Mouse (Mus musculus): Measurements from ENCODE around the gene Pagr1a. TPM values are rescaled to one million over a fixed set of nuclear protein-coding genes. Genes with fewer than 3 reads are reported as not detected.
A peak's percentile ranks its signal among the peaks of the same experiment; 100 is the strongest.

The Pagr1a gene
- polyA plus RNA-seq, 1 experiment from 2014 or later, result 23.1 TPM

GRCm38 (mm10) chr7:127023896-127024690 is 6.9 kb upstream of the Pagr1a start:
- H3K4me2 ChIP-seq (ENCODE audit: low read length), result peak overlapping the region; percentile 96
- H3K36me3 ChIP-seq (ENCODE audit: control insufficient read depth, insufficient read depth, low read length), result peaks cover 46% of the 10 kb centered on the region
- peak overlapping the region in 1 of 2 experiments; percentile 100; a peak in 2 of 4 replicates for H3K27ac ChIP-seq (replicated peaks in 1 of 2; ENCODE audit: control insufficient read depth in 1 of 2, insufficient read depth in 1 of 2, low read depth in 2 of 2, low read length in 2 of 2)
- H3K4me3 ChIP-seq (ENCODE audit: control insufficient read depth in 1 of 2, insufficient read depth in 1 of 2, low read depth in 1 of 2, low read length in 2 of 2), result peak overlapping the region; percentile 88 to 98
- H3K9ac ChIP-seq (ENCODE audit: low read length), result peak overlapping the region; percentile 99
- H3K4me1 ChIP-seq (ENCODE audit: control insufficient read depth in 2 of 2, insufficient read depth in 2 of 2, low read length in 2 of 2), result peaks cover 31 to 57% of the 10 kb centered on the region in 2 experiments
- ATAC-seq (ENCODE audit: insufficient number of reproducible peaks, insufficient read depth, low FRiP score, low read depth), result no peak
- H3K9me3 ChIP-seq (ENCODE audit: control insufficient read depth, low read length), result no peaks in the 10 kb centered on the region
- WGBS, result 25% methylated on average over 19 of the region's 19 CpGs
- no peaks in the 10 kb centered on the region for H3K27me3 ChIP-seq (ENCODE audit: control insufficient read depth, insufficient read depth, low read length)

GRCm38 (mm10) chr7:127023272-127023691 is 6.1 kb upstream of the Pagr1a start:
- no peak for ATAC-seq (ENCODE audit: insufficient number of reproducible peaks, insufficient read depth, low FRiP score, low read depth)
- Histone ChIP-seq H3K27me3 (ENCODE audit: control insufficient read depth, insufficient read depth, low read length) (no peaks in the 10 kb centered on the region), H3K9me3 (ENCODE audit: control insufficient read depth, low read length) (no peaks in the 10 kb centered on the region), H3K27ac (replicated peaks in 1 of 2; ENCODE audit: control insufficient read depth in 1 of 2, insufficient read depth in 1 of 2, low read depth in 2 of 2, low read length in 2 of 2) (no peak overlapping the region), H3K36me3 (ENCODE audit: control insufficient read depth, insufficient read depth, low read length) (peaks cover 38% of the 10 kb centered on the region), H3K4me1 (ENCODE audit: control insufficient read depth in 2 of 2, insufficient read depth in 2 of 2, low read length in 2 of 2) (peaks cover 31 to 57% of the 10 kb centered on the region in 2 experiments), H3K4me2 (ENCODE audit: low read length) (peak overlapping the region; percentile 96), H3K9ac (ENCODE audit: low read length) (peak overlapping the region; percentile 99), H3K4me3 (ENCODE audit: control insufficient read depth in 1 of 2, insufficient read depth in 1 of 2, low read depth in 1 of 2, low read length in 2 of 2) (peak overlapping the region in 1 of 2 experiments; percentile 98; a peak in 1 of 4 replicates)
- WGBS, result 77% methylated on average over 13 of the region's 13 CpGs

GRCm38 (mm10) chr7:127022528-127023271 is 5.5 kb upstream of the Pagr1a start:
- Histone ChIP-seq H3K4me1 (ENCODE audit: control insufficient read depth in 2 of 2, insufficient read depth in 2 of 2, low read length in 2 of 2) (peaks cover 26 to 56% of the 10 kb centered on the region in 2 experiments), H3K27ac (replicated peaks in 1 of 2; ENCODE audit: control insufficient read depth in 1 of 2, insufficient read depth in 1 of 2, low read depth in 2 of 2, low read length in 2 of 2) (no peak overlapping the region)
- WGBS, result 87% methylated on average over 7 of the region's 7 CpGs

GRCm38 (mm10) chr7:127021563-127022527 is 4.7 kb upstream of the Pagr1a start:
- no peak for ATAC-seq (ENCODE audit: insufficient number of reproducible peaks, insufficient read depth, low FRiP score, low read depth)
- H3K4me3 ChIP-seq (ENCODE audit: control insufficient read depth in 1 of 2, insufficient read depth in 1 of 2, low read depth in 1 of 2, low read length in 2 of 2), result peak overlapping the region; percentile 49 to 63
- H3K4me1 ChIP-seq (ENCODE audit: control insufficient read depth in 2 of 2, insufficient read depth in 2 of 2, low read length in 2 of 2), result peaks cover 25 to 57% of the 10 kb centered on the region in 2 experiments
- no peaks in the 10 kb centered on the region for H3K27me3 ChIP-seq (ENCODE audit: control insufficient read depth, insufficient read depth, low read length)
- no peaks in the 10 kb centered on the region for H3K9me3 ChIP-seq (ENCODE audit: control insufficient read depth, low read length)
- 42% methylated on average over 5 of the region's 5 CpGs for WGBS
- H3K36me3 ChIP-seq (ENCODE audit: control insufficient read depth, insufficient read depth, low read length), result peaks cover 31% of the 10 kb centered on the region
- H3K27ac ChIP-seq (replicated peaks in 1 of 2; ENCODE audit: control insufficient read depth in 1 of 2, insufficient read depth in 1 of 2, low read depth in 2 of 2, low read length in 2 of 2), result peak overlapping the region; percentile 28 to 48; a peak in 2 of 4 replicates
- peak overlapping the region; percentile 85 for H3K4me2 ChIP-seq (ENCODE audit: low read length)
- peak overlapping the region; percentile 72 for H3K9ac ChIP-seq (ENCODE audit: low read length)

More at GRCm38 (mm10) chr7:127022528-127023271, 5.5 kb upstream of the Pagr1a start:
- H3K4me3 ChIP-seq (ENCODE audit: control insufficient read depth in 1 of 2, insufficient read depth in 1 of 2, low read depth in 1 of 2, low read length in 2 of 2), result no peak overlapping the region
- no peak for ATAC-seq (ENCODE audit: insufficient number of reproducible peaks, insufficient read depth, low FRiP score, low read depth)
- H3K9me3 ChIP-seq (ENCODE audit: control insufficient read depth, low read length), result no peaks in the 10 kb centered on the region
- H3K27me3 ChIP-seq (ENCODE audit: control insufficient read depth, insufficient read depth, low read length), result no peaks in the 10 kb centered on the region
- peak overlapping the region; percentile 99; the same call in 1 of the 2 replicates for H3K9ac ChIP-seq (ENCODE audit: low read length)
- peaks cover 33% of the 10 kb centered on the region for H3K36me3 ChIP-seq (ENCODE audit: control insufficient read depth, insufficient read depth, low read length)
- H3K4me2 ChIP-seq (ENCODE audit: low read length), result 0 out of 2 replicates have a peak overlapping the region, but pooled peaks have one; percentile 96

- H3K4me2 ChIP-seq (ENCODE audit: low read length), result peak within 1 kb of the TSS; percentile 85
- ATAC-seq (ENCODE audit: insufficient number of reproducible peaks, insufficient read depth, low FRiP score, low read depth), result no peak
- H3K9ac ChIP-seq (ENCODE audit: low read length), result peak within 1 kb of the TSS; percentile 72
- H3K4me3 ChIP-seq (ENCODE audit: control insufficient read depth in 1 of 2, insufficient read depth in 1 of 2, low read depth in 1 of 2, low read length in 2 of 2), result peak within 1 kb of the TSS; percentile 49 to 63
- peaks cover 31% of the 10 kb centered on the region for H3K36me3 ChIP-seq (ENCODE audit: control insufficient read depth, insufficient read depth, low read length)
- peaks cover 25 to 57% of the 10 kb centered on the region in 2 experiments for H3K4me1 ChIP-seq (ENCODE audit: control insufficient read depth in 2 of 2, insufficient read depth in 2 of 2, low read length in 2 of 2)
- no peaks in the 10 kb centered on the region for H3K9me3 ChIP-seq (ENCODE audit: control insufficient read depth, low read length)
- WGBS, result under 1% methylated on average over 37 of the region's 37 CpGs
- H3K27ac ChIP-seq (replicated peaks in 1 of 2; ENCODE audit: control insufficient read depth in 1 of 2, insufficient read depth in 1 of 2, low read depth in 2 of 2, low read length in 2 of 2), result peak within 1 kb of the TSS; percentile 28 to 48; a peak in 2 of 4 replicates
- no peaks in the 10 kb centered on the region for H3K27me3 ChIP-seq (ENCODE audit: control insufficient read depth, insufficient read depth, low read length)
Observed at GRCm38 (mm10) chr7:127020901-127021562, 3.9 kb upstream of the Pagr1a start, which contains the start of the genes Gm42742 and Prrt2. Gene Gm42742, minus strand, starts transcription at chr7:127021097. Gene Prrt2, minus strand, starts transcription at chr7:127021211.

- WGBS, result 42% methylated on average over 5 of the region's 5 CpGs
- Histone ChIP-seq H3K9ac (ENCODE audit: low read length) (peak overlapping the region; percentile 72), H3K27ac (replicated peaks in 1 of 2; ENCODE audit: control insufficient read depth in 1 of 2, insufficient read depth in 1 of 2, low read depth in 2 of 2, low read length in 2 of 2) (0 out of 4 replicates have a peak overlapping the region, but pooled peaks of 1 of the 2 experiments have one; percentile 48), H3K27me3 (ENCODE audit: control insufficient read depth, insufficient read depth, low read length) (no peaks in the 10 kb centered on the region), H3K4me1 (ENCODE audit: control insufficient read depth in 2 of 2, insufficient read depth in 2 of 2, low read length in 2 of 2) (peaks cover 30 to 62% of the 10 kb centered on the region in 2 experiments), H3K36me3 (ENCODE audit: control insufficient read depth, insufficient read depth, low read length) (peaks cover 36% of the 10 kb centered on the region), H3K4me2 (ENCODE audit: low read length) (peak overlapping the region; percentile 85), H3K4me3 (ENCODE audit: control insufficient read depth in 1 of 2, insufficient read depth in 1 of 2, low read depth in 1 of 2, low read length in 2 of 2) (peak overlapping the region; percentile 49 to 63), H3K9me3 (ENCODE audit: control insufficient read depth, low read length) (no peaks in the 10 kb centered on the region)
- no peak for ATAC-seq (ENCODE audit: insufficient number of reproducible peaks, insufficient read depth, low FRiP score, low read depth)
Observed at GRCm38 (mm10) chr7:127020491-127020890, 3.3 kb upstream of the Pagr1a start.

Measured in heart, embryonic 14.5 days (tissue).